Mouse (Mus musculus) heart, embryonic 10.5 days (tissue): Measurements from ENCODE around the gene Wfdc3. TPM values are rescaled to one million over a fixed set of nuclear protein-coding genes. Genes with fewer than 3 reads are reported as not detected.
"Not testable (repeated sequence)": the region's sequence is repeated elsewhere in the genome, so short reads cannot be mapped to it uniquely, and the experiment has no call there.

ENCODE experiments used
- DNase-seq: peaks from one replicate; pipeline ENCODE4 v3.0.0-alpha.2; 2017; ENCODE audit warnings: low spot score
- H3K27ac ChIP-seq: fragments of 300-500 bp; sonication (generic); 2 replicates; pipeline ENCODE4 v1.5.1; 2016; ENCODE audit warnings: mild to moderate bottlenecking
- H3K27me3 ChIP-seq: fragments of 300-500 bp; sonication (generic); 2 replicates; pipeline ENCODE4 v1.6.1; 2016; ENCODE audit warnings: mild to moderate bottlenecking; ENCODE audit not compliant: poor library complexity, insufficient read depth, severe bottlenecking
- H3K36me3 ChIP-seq: fragments of 300-500 bp; sonication (generic); 2 replicates; pipeline ENCODE4 v1.6.1; 2016; ENCODE audit warnings: mild to moderate bottlenecking, moderate library complexity
- H3K4me1 ChIP-seq: fragments of 300-500 bp; sonication (generic); 2 replicates; pipeline ENCODE4 v1.6.1; 2016; ENCODE audit warnings: mild to moderate bottlenecking
- H3K4me3 ChIP-seq: fragments of 300-500 bp; sonication (generic); 2 replicates; pipeline ENCODE4 v1.5.1; 2016; ENCODE audit warnings: mild to moderate bottlenecking, moderate library complexity
- H3K9me3 ChIP-seq: fragments of 300-500 bp; sonication (generic); 2 replicates; pipeline ENCODE4 v1.6.1; 2016; ENCODE audit warnings: mild to moderate bottlenecking, moderate library complexity
- WGBS: fragments of 180-500 bp; shearing (Covaris S2); methylation state at CpG from one replicate; pipeline ENCODE4 v1.1.7; 2016; 5-methylcytosine and 5-hydroxymethylcytosine counted together
- polyA plus RNA-seq: library from polyadenylated mRNA; unstranded; fragments of >200 nt; fragmentation: Nextera tagmentation; extraction: Ambion mirVana; gene quantifications from 2 replicates; pipeline ENCODE4 v1.2.1, GENCODE M21; 2016

Wfdc3 gene
- polyA plus RNA-seq, 1 experiment from 2014 or later: 0.43 TPM

DNA sequence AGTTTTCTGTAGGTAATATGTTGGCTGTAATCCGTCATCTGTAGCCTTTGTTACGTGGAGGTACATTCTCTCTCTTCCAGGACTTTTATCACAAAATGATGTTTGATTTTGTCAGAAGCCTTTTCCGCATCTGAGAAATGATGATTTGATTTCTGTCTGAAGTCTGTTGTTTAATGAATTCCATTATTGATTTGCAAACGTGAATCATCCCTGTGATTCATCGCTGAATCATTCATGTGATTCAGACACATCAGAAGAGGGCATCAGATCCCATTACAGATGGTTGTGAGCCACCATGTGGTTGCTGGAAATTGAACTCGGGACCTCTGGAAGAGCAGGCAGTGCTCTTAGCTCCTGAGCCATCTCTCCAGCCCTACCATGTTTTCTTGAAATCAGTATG, 3.3 kb upstream of the Wfdc3 start:
- DNase-seq: no peak
- Histone ChIP-seq H3K4me1 (peaks cover 18% of the 10 kb centered on the region), H3K9me3 (no peaks in the 10 kb centered on the region), H3K36me3 (peaks cover 63% of the 10 kb centered on the region), H3K27me3 (no peaks in the 10 kb centered on the region), H3K27ac (no peak overlapping the region), H3K4me3 (no peak overlapping the region)
- 88% methylated on average over 6 of the region's 6 CpGs for WGBS

DNA sequence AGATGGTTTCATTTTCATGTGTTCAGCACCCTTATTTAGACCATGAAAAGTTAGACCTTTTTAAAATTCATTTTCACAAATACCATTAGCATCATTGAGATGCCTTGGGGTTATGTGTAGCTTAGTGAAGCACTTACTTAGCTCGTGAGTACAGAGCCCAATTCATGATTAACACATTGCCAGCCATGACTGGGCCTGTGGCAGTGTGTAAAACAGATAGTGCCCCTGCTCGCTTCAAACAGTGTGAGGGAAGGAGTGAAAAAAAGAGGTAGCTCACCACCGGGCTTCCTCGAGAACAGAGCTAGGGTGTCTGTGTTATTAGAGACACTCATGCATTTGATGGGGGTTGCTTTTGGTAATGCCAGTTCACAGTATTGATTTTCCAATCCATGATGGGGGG, 2.5 kb upstream of the Wfdc3 start:
- Histone ChIP-seq H3K4me1 (peaks cover 13% of the 10 kb centered on the region), H3K4me3 (no peak overlapping the region), H3K36me3 (peaks cover 56% of the 10 kb centered on the region), H3K9me3 (no peaks in the 10 kb centered on the region), H3K27ac (no peak overlapping the region), H3K27me3 (no peaks in the 10 kb centered on the region)
- no peak for DNase-seq
- WGBS: 87% methylated on average over 4 of the region's 4 CpGs

- DNase-seq: no peak
- H3K4me3 ChIP-seq: peak overlapping the region; percentile 94
- peak overlapping the region; percentile 95 for H3K27ac ChIP-seq
- peaks cover 13% of the 10 kb centered on the region for H3K4me1 ChIP-seq
- no peaks in the 10 kb centered on the region for H3K9me3 ChIP-seq
- 50% methylated on average over 8 of the region's 8 CpGs for WGBS
- peaks cover 42% of the 10 kb centered on the region for H3K36me3 ChIP-seq
- H3K27me3 ChIP-seq: peaks cover 2% of the 10 kb centered on the region; the same call in 1 of the 2 replicates
Measured at GRCm38 (mm10) chr2:164746693-164747092, 962 bp upstream of the Wfdc3 start.

DNA sequence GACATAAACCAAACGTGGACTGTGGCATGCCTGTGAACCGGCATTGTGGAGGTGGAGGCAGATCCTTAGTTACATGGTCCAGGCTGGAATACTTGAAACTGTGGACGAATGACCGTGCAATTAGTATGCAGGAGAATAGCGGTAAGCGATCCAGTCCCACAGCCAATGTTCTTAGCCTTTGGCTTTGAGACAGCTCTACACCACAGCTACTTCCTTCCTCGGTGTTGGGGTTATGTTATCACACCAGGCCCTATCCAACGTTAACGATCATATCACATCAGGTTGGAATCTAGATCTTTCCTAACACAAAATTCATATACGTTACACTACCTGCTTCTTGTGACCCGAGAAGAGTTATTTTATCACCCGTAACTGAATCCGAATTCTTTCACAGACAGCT, 744 bp downstream of the Wfdc3 start:
- peaks cover 13% of the 10 kb centered on the region for H3K4me1 ChIP-seq
- H3K9me3 ChIP-seq: no peaks in the 10 kb centered on the region
- H3K36me3 ChIP-seq: peaks cover 25% of the 10 kb centered on the region
- no peak overlapping the region for H3K27ac ChIP-seq
- peak overlapping the region; percentile 94 for H3K4me3 ChIP-seq
- H3K27me3 ChIP-seq: peaks cover 5% of the 10 kb centered on the region; the same call in 1 of the 2 replicates
- whole genome bisulfite sequencing: 72% methylated on average over 13 of the region's 13 CpGs
- DNase-seq: no peak

GRCm38 (mm10) chr2:164739876-164740275, 5.9 kb downstream of the Wfdc3 start:
- H3K36me3 ChIP-seq: no peaks in the 10 kb centered on the region
- H3K27me3 ChIP-seq: peaks cover 5% of the 10 kb centered on the region; the same call in 1 of the 2 replicates
- no peaks in the 10 kb centered on the region for H3K9me3 ChIP-seq
- no peak for DNase-seq
- no peak overlapping the region for H3K27ac ChIP-seq
- H3K4me1 ChIP-seq: no peaks in the 10 kb centered on the region
- WGBS: 60% methylated on average over 7 of the region's 7 CpGs
- H3K4me3 ChIP-seq: no peak overlapping the region

DNA sequence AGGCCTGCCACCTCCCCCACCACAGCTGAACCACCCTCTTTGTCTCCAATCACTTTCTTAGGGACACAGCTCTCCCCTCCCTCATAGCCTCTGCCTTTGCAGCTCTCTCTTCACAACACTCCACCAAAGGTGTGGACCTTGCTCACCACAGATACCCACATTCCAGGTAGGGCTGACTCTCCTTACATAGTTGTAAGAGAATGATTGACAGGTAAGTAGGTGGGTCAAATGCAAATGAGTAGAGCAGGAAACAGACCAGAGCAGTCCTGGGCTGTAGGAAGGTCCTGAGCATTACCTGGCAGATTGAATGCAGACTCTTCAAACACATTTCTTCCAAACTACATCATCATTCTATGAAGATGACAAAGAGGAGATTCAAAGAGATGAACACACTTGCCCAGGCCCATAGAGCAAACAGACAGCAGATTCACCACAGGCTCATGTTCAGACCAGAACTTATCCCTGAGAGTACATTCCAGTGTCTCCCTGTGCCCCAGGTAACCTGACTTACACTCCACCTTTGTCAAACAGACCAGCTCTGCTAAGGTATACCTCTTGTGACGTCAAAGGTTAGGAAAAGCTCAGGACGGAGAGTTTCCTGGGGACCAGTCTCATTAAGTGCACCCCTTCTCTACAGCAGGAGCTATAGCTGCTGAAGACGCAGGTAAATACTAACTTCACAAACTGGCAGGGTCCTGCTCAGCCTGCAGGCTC, 8.2 kb downstream of the Wfdc3 start:
- Histone ChIP-seq H3K4me3 (no peak overlapping the region), H3K36me3 (no peaks in the 10 kb centered on the region), H3K27me3 (peaks cover 5% of the 10 kb centered on the region; the same call in 1 of the 2 replicates), H3K27ac (no peak overlapping the region), H3K9me3 (no peaks in the 10 kb centered on the region), H3K4me1 (no peaks in the 10 kb centered on the region)
- 60% methylated on average over 3 of the region's 3 CpGs for WGBS
- DNase-seq: no peak

- Histone ChIP-seq H3K4me1 (no peaks in the 10 kb centered on the region), H3K9me3 (no peaks in the 10 kb centered on the region), H3K36me3 (no peaks in the 10 kb centered on the region), H3K4me3 (no peak overlapping the region), H3K27me3 (no peaks in the 10 kb centered on the region), H3K27ac (no peak overlapping the region)
- 87% methylated on average over 5 of the region's 5 CpGs for WGBS
- DNase-seq: no peak
Measured at GRCm38 (mm10) chr2:164735446-164735845, 10.3 kb downstream of the Wfdc3 start.

GRCm38 (mm10) chr2:164734839-164735238, 10.9 kb downstream of the Wfdc3 start:
- no peaks in the 10 kb centered on the region for H3K36me3 ChIP-seq
- DNase-seq: no peak
- H3K4me1 ChIP-seq: no peaks in the 10 kb centered on the region
- H3K27me3 ChIP-seq: no peaks in the 10 kb centered on the region
- no peak overlapping the region for H3K27ac ChIP-seq
- no peak overlapping the region for H3K4me3 ChIP-seq
- H3K9me3 ChIP-seq: no peaks in the 10 kb centered on the region
- 75% methylated on average over 5 of the region's 5 CpGs for WGBS

DNA sequence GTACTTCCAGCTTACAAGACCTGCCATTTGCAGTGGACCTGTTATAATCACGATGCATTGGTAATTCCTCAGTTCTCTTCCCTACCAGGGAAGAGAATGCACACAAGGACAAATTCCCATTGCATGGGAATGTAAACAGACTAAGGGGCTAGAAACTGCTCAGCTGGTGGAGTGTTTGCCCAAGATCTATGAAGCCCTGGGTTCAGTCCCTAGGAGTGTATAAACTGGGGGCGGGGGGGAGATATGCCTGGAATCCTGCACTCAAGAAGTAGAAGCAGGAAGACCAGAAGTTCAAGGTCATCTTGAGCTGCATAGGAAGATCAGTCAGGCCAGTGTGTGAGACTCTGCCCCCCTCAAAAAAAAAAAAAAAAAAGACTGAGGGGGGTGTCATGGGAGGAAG, 12.5 kb downstream of the Wfdc3 start:
- H3K4me1 ChIP-seq: no peaks in the 10 kb centered on the region
- DNase-seq: no peak
- H3K36me3 ChIP-seq: no peaks in the 10 kb centered on the region
- no peaks in the 10 kb centered on the region for H3K9me3 ChIP-seq
- no peaks in the 10 kb centered on the region for H3K27me3 ChIP-seq
- WGBS: 77% methylated on average over 2 of the region's 2 CpGs
- no peak overlapping the region for H3K4me3 ChIP-seq
- H3K27ac ChIP-seq: no peak overlapping the region

DNA sequence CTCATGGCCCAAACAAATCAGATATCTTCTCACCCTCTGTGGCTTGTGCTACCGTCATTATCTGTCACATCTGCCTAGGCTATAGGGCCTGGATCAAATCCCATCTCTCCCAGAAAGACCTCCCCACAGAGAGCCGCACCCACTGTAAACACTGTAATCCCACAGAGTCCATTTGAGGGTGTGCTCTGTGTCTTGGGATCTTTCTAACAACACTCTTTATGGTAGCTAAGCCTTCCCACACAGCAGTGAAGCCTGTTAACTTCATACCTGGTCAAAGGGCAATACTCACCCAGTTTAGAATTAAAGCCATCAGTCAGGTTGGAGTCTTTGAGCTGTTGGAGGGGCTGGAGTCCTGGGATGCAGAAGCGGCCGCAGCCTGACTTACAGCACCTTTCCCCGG, 14.0 kb downstream of the Wfdc3 start:
- no peak overlapping the region for H3K4me3 ChIP-seq
- H3K27me3 ChIP-seq: peaks cover 3% of the 10 kb centered on the region; the same call in 1 of the 2 replicates
- H3K4me1 ChIP-seq: no peaks in the 10 kb centered on the region
- H3K9me3 ChIP-seq: no peaks in the 10 kb centered on the region
- 65% methylated on average over 5 of the region's 5 CpGs for WGBS
- no peak for DNase-seq
- H3K27ac ChIP-seq: no peak overlapping the region
- H3K36me3 ChIP-seq: no peaks in the 10 kb centered on the region

GRCm38 (mm10) chr2:164725895-164726619, 19.7 kb downstream of the Wfdc3 start:
- H3K27me3 ChIP-seq: peaks cover 3% of the 10 kb centered on the region; the same call in 1 of the 2 replicates
- H3K27ac ChIP-seq: no peak overlapping the region
- WGBS: 24% methylated on average over 6 of the region's 6 CpGs
- DNase-seq: peak; percentile 80
- H3K9me3 ChIP-seq: no peaks in the 10 kb centered on the region
- H3K4me3 ChIP-seq: no peak overlapping the region
- H3K36me3 ChIP-seq: no peaks in the 10 kb centered on the region
- H3K4me1 ChIP-seq: no peaks in the 10 kb centered on the region

GRCm38 (mm10) chr2:164723276-164723675, 22.5 kb downstream of the Wfdc3 start:
- Histone ChIP-seq H3K27ac (no peak overlapping the region), H3K4me3 (no peak overlapping the region), H3K4me1 (no peaks in the 10 kb centered on the region), H3K9me3 (no peaks in the 10 kb centered on the region), H3K36me3 (no peaks in the 10 kb centered on the region), H3K27me3 (peaks cover 9% of the 10 kb centered on the region; the same call in 1 of the 2 replicates)
- no peak for DNase-seq
- 62% methylated on average over 4 of the region's 4 CpGs for WGBS

GRCm38 (mm10) chr2:164716194-164716786, 29.4 kb downstream of the Wfdc3 start:
- H3K9me3 ChIP-seq: not testable (repeated sequence)

More at GRCm38 (mm10) chr2:164716194-164716786, 29.4 kb downstream of the Wfdc3 start:
- 85% methylated on average over 23 of the region's 23 CpGs for WGBS
- not testable (repeated sequence) for H3K36me3 ChIP-seq, H3K4me3 ChIP-seq, DNase-seq, H3K27ac ChIP-seq, H3K27me3 ChIP-seq, H3K4me1 ChIP-seq
